Mouse (Mus musculus): Measurements from ENCODE around the gene Mta2. TPM values are rescaled to one million over a fixed set of nuclear protein-coding genes. Genes with fewer than 3 reads are reported as not detected.

Gene Mta2
- polyA plus RNA-seq, 1 experiment: 102 TPM

- Histone ChIP-seq H3K27ac (ENCODE audit: insufficient read depth, low read length) (no peak overlapping the region), H3K4me3 (ENCODE audit: insufficient read depth, low read length) (no peak overlapping the region), H3K4me1 (ENCODE audit: control insufficient read depth, insufficient read depth, low read length) (no peaks in the 10 kb centered on the region)
- no peak for TF ChIP-seq POLR2A (IDR thresholded peaks at IDR 0.05; ENCODE audit: low read depth, low read length)
- TF ChIP-seq CTCF (IDR thresholded peaks at IDR 0.05; ENCODE audit: borderline replicate concordance, insufficient read depth, low read length): no peak
Measured at GRCm38 (mm10) chr19:8908531-8908930, 33.1 kb upstream of the Mta2 start.

GRCm38 (mm10) chr19:8911810-8912209, 29.9 kb upstream of the Mta2 start:
- TF ChIP-seq POLR2A (IDR thresholded peaks at IDR 0.05; ENCODE audit: low read depth, low read length): no peak
- TF ChIP-seq CTCF (IDR thresholded peaks at IDR 0.05; ENCODE audit: borderline replicate concordance, insufficient read depth, low read length): no peak
- no peak overlapping the region for H3K4me3 ChIP-seq (ENCODE audit: insufficient read depth, low read length)
- H3K27ac ChIP-seq (ENCODE audit: insufficient read depth, low read length): no peak overlapping the region
- no peaks in the 10 kb centered on the region for H3K4me1 ChIP-seq (ENCODE audit: control insufficient read depth, insufficient read depth, low read length)

- no peak for TF ChIP-seq POLR2A (IDR thresholded peaks at IDR 0.05; ENCODE audit: low read depth, low read length)
- TF ChIP-seq CTCF (IDR thresholded peaks at IDR 0.05; ENCODE audit: borderline replicate concordance, insufficient read depth, low read length): no peak
- H3K4me3 ChIP-seq (ENCODE audit: insufficient read depth, low read length): no peak overlapping the region
- H3K27ac ChIP-seq (ENCODE audit: insufficient read depth, low read length): no peak overlapping the region
- no peaks in the 10 kb centered on the region for H3K4me1 ChIP-seq (ENCODE audit: control insufficient read depth, insufficient read depth, low read length)
Measured at GRCm38 (mm10) chr19:8914212-8914611, 27.5 kb upstream of the Mta2 start.

- 0 out of 2 replicates have a peak, but pooled peaks cover 4% of the 10 kb centered on the region for H3K4me1 ChIP-seq (ENCODE audit: control insufficient read depth, insufficient read depth, low read length)
- H3K27ac ChIP-seq (ENCODE audit: insufficient read depth, low read length): no peak overlapping the region
- TF ChIP-seq CTCF (IDR thresholded peaks at IDR 0.05; ENCODE audit: borderline replicate concordance, insufficient read depth, low read length) (no peak), POLR2A (IDR thresholded peaks at IDR 0.05; ENCODE audit: low read depth, low read length) (no peak)
- H3K4me3 ChIP-seq (ENCODE audit: insufficient read depth, low read length): no peak overlapping the region
Measured at GRCm38 (mm10) chr19:8919000-8919399, 22.7 kb upstream of the Mta2 start.

- H3K4me3 ChIP-seq (ENCODE audit: insufficient read depth, low read length): 0 out of 2 replicates have a peak overlapping the region, but pooled peaks have one; percentile 7
- TF ChIP-seq POLR2A (IDR thresholded peaks at IDR 0.05; ENCODE audit: low read depth, low read length) (no peak; the same call in 1 of the 2 replicates), CTCF (IDR thresholded peaks at IDR 0.05; ENCODE audit: borderline replicate concordance, insufficient read depth, low read length) (no peak)
- peak overlapping the region; percentile 79 for H3K27ac ChIP-seq (ENCODE audit: insufficient read depth, low read length)
- 0 out of 2 replicates have a peak, but pooled peaks cover 4% of the 10 kb centered on the region for H3K4me1 ChIP-seq (ENCODE audit: control insufficient read depth, insufficient read depth, low read length)
Measured at GRCm38 (mm10) chr19:8919684-8920072, 22.0 kb upstream of the Mta2 start.

GRCm38 (mm10) chr19:8920073-8920736, 21.5 kb upstream of the Mta2 start, which contains the start of gene B3gat3:
B3gat3 (plus strand) TSS chr19:8920374.
- H3K27ac ChIP-seq (ENCODE audit: insufficient read depth, low read length): peak within 1 kb of the TSS; percentile 79
- TF ChIP-seq POLR2A (IDR thresholded peaks at IDR 0.05; ENCODE audit: low read depth, low read length): peak; percentile 93
- no peak for TF ChIP-seq CTCF (IDR thresholded peaks at IDR 0.05; ENCODE audit: borderline replicate concordance, insufficient read depth, low read length)
- peak within 1 kb of the TSS; percentile 99 for H3K4me3 ChIP-seq (ENCODE audit: insufficient read depth, low read length)
- H3K4me1 ChIP-seq (ENCODE audit: control insufficient read depth, insufficient read depth, low read length): 0 out of 2 replicates have a peak, but pooled peaks cover 4% of the 10 kb centered on the region

GRCm38 (mm10) chr19:8920836-8921291, 20.8 kb upstream of the Mta2 start:
- Histone ChIP-seq H3K27ac (ENCODE audit: insufficient read depth, low read length) (peak overlapping the region; percentile 79), H3K4me1 (ENCODE audit: control insufficient read depth, insufficient read depth, low read length) (0 out of 2 replicates have a peak, but pooled peaks cover 4% of the 10 kb centered on the region), H3K4me3 (ENCODE audit: insufficient read depth, low read length) (peak overlapping the region; percentile 99)
- TF ChIP-seq CTCF (IDR thresholded peaks at IDR 0.05; ENCODE audit: borderline replicate concordance, insufficient read depth, low read length) (no peak), POLR2A (IDR thresholded peaks at IDR 0.05; ENCODE audit: low read depth, low read length) (no peak)

- TF ChIP-seq CTCF (IDR thresholded peaks at IDR 0.05; ENCODE audit: borderline replicate concordance, insufficient read depth, low read length) (no peak), POLR2A (IDR thresholded peaks at IDR 0.05; ENCODE audit: low read depth, low read length) (no peak)
- H3K4me3 ChIP-seq (ENCODE audit: insufficient read depth, low read length): peak overlapping the region; percentile 99
- H3K27ac ChIP-seq (ENCODE audit: insufficient read depth, low read length): no peak overlapping the region
Measured at GRCm38 (mm10) chr19:8921741-8922140, 19.9 kb upstream of the Mta2 start.

GRCm38 (mm10) chr19:8926766-8927165, 14.9 kb upstream of the Mta2 start:
- H3K4me1 ChIP-seq (ENCODE audit: control insufficient read depth, insufficient read depth, low read length): peaks cover 7% of the 10 kb centered on the region; the same call in 1 of the 2 replicates
- H3K27ac ChIP-seq (ENCODE audit: insufficient read depth, low read length): no peak overlapping the region
- H3K4me3 ChIP-seq (ENCODE audit: insufficient read depth, low read length): no peak overlapping the region
- no peak for TF ChIP-seq POLR2A (IDR thresholded peaks at IDR 0.05; ENCODE audit: low read depth, low read length)
- no peak for TF ChIP-seq CTCF (IDR thresholded peaks at IDR 0.05; ENCODE audit: borderline replicate concordance, insufficient read depth, low read length)

More at GRCm38 (mm10) chr19:8921741-8922140, 19.9 kb upstream of the Mta2 start:
- 0 out of 2 replicates have a peak, but pooled peaks cover 4% of the 10 kb centered on the region for H3K4me1 ChIP-seq (ENCODE audit: control insufficient read depth, insufficient read depth, low read length)

GRCm38 (mm10) chr19:8927891-8928525, 13.7 kb upstream of the Mta2 start:
- peaks cover 3% of the 10 kb centered on the region; the same call in 1 of the 2 replicates for H3K4me1 ChIP-seq (ENCODE audit: control insufficient read depth, insufficient read depth, low read length)
- H3K27ac ChIP-seq (ENCODE audit: insufficient read depth, low read length): no peak overlapping the region
- no peak for TF ChIP-seq CTCF (IDR thresholded peaks at IDR 0.05; ENCODE audit: borderline replicate concordance, insufficient read depth, low read length)
- no peak for TF ChIP-seq POLR2A (IDR thresholded peaks at IDR 0.05; ENCODE audit: low read depth, low read length)
- no peak overlapping the region for H3K4me3 ChIP-seq (ENCODE audit: insufficient read depth, low read length)
